ENCODE assay signal across 9 mouse cellular contexts in the genomic region with DNA sequence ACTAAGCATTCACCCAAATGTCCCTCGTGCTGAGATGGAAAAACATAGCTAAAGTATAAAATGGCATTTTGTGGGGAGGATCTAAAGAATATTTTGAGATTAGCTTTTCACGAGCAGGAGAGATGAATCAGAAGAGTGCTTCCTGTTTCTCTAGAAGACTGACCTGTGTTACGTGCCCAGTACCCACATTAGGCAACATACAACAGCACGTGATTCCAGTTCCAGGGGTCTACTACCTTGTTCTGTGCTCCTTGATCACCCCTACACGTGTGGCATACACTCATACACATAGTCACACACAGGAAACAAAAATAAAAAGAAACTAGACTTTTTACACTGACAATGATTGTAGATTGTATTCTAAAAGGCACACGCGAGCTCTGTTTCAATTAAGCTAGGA. TPM values are rescaled to one million over a fixed set of nuclear protein-coding genes. Genes with fewer than 3 reads are reported as not detected.
DNase-seq lines count a peak whose midpoint lies in the region; ATAC-seq and TF ChIP-seq lines count a peak whose summit lies in the region.
"Had no signal": no experiment of that assay in that cellular context is flagged by ENCODE, and none has a peak within 500 bp of the region (broad histone marks: within the 10 kb centered on the region; RNA-seq: fewer than 3 reads in every experiment).

No protein-coding gene starts in this region.

- H3K4me2 ChIP-seq in neural tube, embryonic 14.5 days (ENCODE audit: low read depth, low read length) = 0 out of 2 replicates have a peak overlapping the region, but pooled peaks have one; percentile 88

- H3K4me1 ChIP-seq in cerebellum, adult 2 months (ENCODE audit: control insufficient read depth, insufficient read depth, low read length) = peaks cover 6% of the 10 kb centered on the region; the same call in 1 of the 2 replicates
- peaks cover 7% of the 10 kb centered on the region; the same call in 1 of the 2 replicates for H3K4me1 ChIP-seq in liver, adult 2 months (ENCODE audit: control insufficient read depth, insufficient read depth, low read length)
- H3K4me1 ChIP-seq in limb, embryonic 10.5 days = peaks cover 15% of the 10 kb centered on the region
- H3K4me1 ChIP-seq in neural tube, embryonic 14.5 days (ENCODE audit: control insufficient read depth, insufficient read depth, low read length) = peaks cover 16% of the 10 kb centered on the region

- ATAC-seq in cerebellum, adult (ENCODE audit: insufficient number of reproducible peaks, low FRiP score, low TSS enrichment) = no peak
- no peak for ATAC-seq in neural tube, embryonic 14.5 days (ENCODE audit: low read depth)
- ATAC-seq: inflammation-experienced regulatory T-cells, adult 6 months had no signal

- H3K27ac ChIP-seq in cerebellum, adult 2 months (ENCODE audit: insufficient read depth, low read length) = no peak overlapping the region
- H3K27ac ChIP-seq in liver, adult 2 months (replicated peaks; ENCODE audit: insufficient read depth, low read depth, low read length) = no peak overlapping the region
- H3K27ac ChIP-seq in limb, embryonic 10.5 days = no peak overlapping the region
- no peak overlapping the region for H3K27ac ChIP-seq in neural tube, embryonic 14.5 days (ENCODE audit: low read depth, low read length)

- peak overlapping the region; percentile 89 for H3K4me3 ChIP-seq in cerebellum, adult 2 months (replicated peaks; ENCODE audit: insufficient read depth, low read depth, low read length)
- no peak overlapping the region for H3K4me3 ChIP-seq in liver, adult 2 months (ENCODE audit: insufficient read depth, low read depth, low read length)
- 0 out of 2 replicates have a peak overlapping the region, but pooled peaks have one; percentile 84 for H3K4me3 ChIP-seq in limb, embryonic 10.5 days
- H3K4me3 ChIP-seq in neural tube, embryonic 14.5 days (ENCODE audit: low read depth, low read length) = no peak overlapping the region

- no peak for TF ChIP-seq CTCF in cerebellum, adult 2 months (IDR thresholded peaks at IDR 0.05; ENCODE audit: borderline replicate concordance, insufficient read depth, low read depth, low read length)
- TF ChIP-seq CTCF in liver, adult 2 months (IDR thresholded peaks at IDR 0.05; ENCODE audit: low read depth, low read length) = no peak

- 0 out of 2 replicates have a peak overlapping the region, but pooled peaks have one; percentile 19 for H3K9ac ChIP-seq in liver, adult 2 months (ENCODE audit: low read depth, low read length)
- no peak overlapping the region for H3K9ac ChIP-seq in neural tube, embryonic 14.5 days (replicated peaks; ENCODE audit: low read depth, low read length)

- no peak for DNase-seq in cerebellum, adult 2 months
- no peak for DNase-seq in liver, adult 2 months (ENCODE audit: extremely low read depth, low read depth, low spot score)
- DNase-seq in liver = no peak
- no peak for DNase-seq in limb, embryonic 10.5 days (ENCODE audit: low spot score)
- DNase-seq in Muller cell, postnatal 12 days (ENCODE audit: inconsistent ontology term) = no peak
- DNase-seq in layer of hippocampus, postnatal 14 days (ENCODE audit: low spot score in 2 of 2) = no peak

- TF ChIP-seq POLR2A in cerebellum, adult 2 months (IDR thresholded peaks at IDR 0.05; ENCODE audit: borderline replicate concordance, insufficient read depth, low read length) = no peak
- no peak for TF ChIP-seq POLR2A in liver, adult 2 months (IDR thresholded peaks at IDR 0.05; ENCODE audit: extremely low read depth, insufficient read depth, low read length)

- H3K36me3 ChIP-seq in liver, adult 2 months (ENCODE audit: control insufficient read depth, insufficient read depth, low read length) = peaks cover 21% of the 10 kb centered on the region
- peaks cover 11% of the 10 kb centered on the region for H3K36me3 ChIP-seq in limb, embryonic 10.5 days
- H3K36me3 ChIP-seq in neural tube, embryonic 14.5 days (ENCODE audit: control insufficient read depth, insufficient read depth, low read length) = peaks cover 3% of the 10 kb centered on the region; the same call in 1 of the 2 replicates

- WGBS in cerebellum, adult 2 months = 77% methylated on average over 7 of the region's 7 CpGs
- WGBS in liver, adult 2 months = 73% methylated on average over 7 of the region's 7 CpGs
- WGBS in limb, embryonic 10.5 days = 79% methylated on average over 7 of the region's 7 CpGs
- WGBS in neural tube, embryonic 14.5 days = 80% methylated on average over 7 of the region's 7 CpGs

- peaks cover 8% of the 10 kb centered on the region; the same call in 1 of the 2 replicates for H3K79me2 ChIP-seq in liver, adult 2 months (ENCODE audit: control insufficient read depth, insufficient read depth, low read length)

- H3K9me3 ChIP-seq in limb, embryonic 10.5 days (replicated peaks) = no peaks in the 10 kb centered on the region
- H3K9me3 ChIP-seq in neural tube, embryonic 14.5 days (ENCODE audit: control insufficient read depth, low read length) = no peaks in the 10 kb centered on the region

- no peaks in the 10 kb centered on the region for H3K27me3 ChIP-seq in cerebellum, adult 2 months (ENCODE audit: control insufficient read depth, insufficient read depth, low read length)
- H3K27me3 ChIP-seq in liver, adult 2 months (ENCODE audit: control insufficient read depth, insufficient read depth, low read length) = no peaks in the 10 kb centered on the region
- no peaks in the 10 kb centered on the region for H3K27me3 ChIP-seq in limb, embryonic 10.5 days (ENCODE audit: low read depth, poor library complexity, severe bottlenecking)
- H3K27me3 ChIP-seq in neural tube, embryonic 14.5 days (ENCODE audit: control insufficient read depth, insufficient read depth, low read length) = no peaks in the 10 kb centered on the region

RNA-seq across cellular contexts. Expression of a gene that starts 1.3 kb away (rescaled TPM):
- 9.9 and 10.3 TPM in 2 replicates for polyA plus RNA-seq in cerebellum, adult 2 months (2012; rRNA removed)
- 6.8 and 8.5 TPM in 2 replicates for total RNA-seq in liver, adult 2 months (2014; rRNA removed)
- polyA plus RNA-seq in liver, adult 2 months (2012; rRNA removed) = 1.8 and 2.1 TPM in 2 replicates
- polyA plus RNA-seq in limb, embryonic 10.5 days (2016; fragmentation: Nextera tagmentation; extraction: Ambion mirVana) = 6.6 and 7.3 TPM in 2 replicates
- 15.2 and 17.0 TPM in 2 replicates for polyA plus RNA-seq in neural tube, embryonic 14.5 days (2014; fragmentation: Nextera tagmentation; extraction: Ambion mirVana)
- 1 to 10 TPM; 9.0 to 9.8 TPM for total RNA-seq in layer of hippocampus, postnatal 14 days (2021)

RNA-seq across cellular contexts. Expression of a gene that starts 4.0 kb away (rescaled TPM):
- 11.0 and 11.2 TPM in 2 replicates for polyA plus RNA-seq in cerebellum, adult 2 months (2012; rRNA removed)
- 7.6 and 7.8 TPM in 2 replicates for total RNA-seq in liver, adult 2 months (2014; rRNA removed)
- polyA plus RNA-seq in liver, adult 2 months (2012; rRNA removed) = 4.8 and 4.9 TPM in 2 replicates
- 16.2 and 20.9 TPM in 2 replicates for polyA plus RNA-seq in limb, embryonic 10.5 days (2016; fragmentation: Nextera tagmentation; extraction: Ambion mirVana)
- polyA plus RNA-seq in neural tube, embryonic 14.5 days (2014; fragmentation: Nextera tagmentation; extraction: Ambion mirVana) = 13.5 and 15.4 TPM in 2 replicates
- 10 to 100 TPM; 11.9 to 12.7 TPM for total RNA-seq in layer of hippocampus, postnatal 14 days (2021)

RNA-seq across cellular contexts. Expression of a gene that starts 8.5 kb away (rescaled TPM):
- 438 and 445 TPM in 2 replicates for polyA plus RNA-seq in cerebellum, adult 2 months (2012; rRNA removed)
- 331 and 332 TPM in 2 replicates for total RNA-seq in liver, adult 2 months (2014; rRNA removed)
- 171 and 187 TPM in 2 replicates for polyA plus RNA-seq in liver, adult 2 months (2012; rRNA removed)
- polyA plus RNA-seq in limb, embryonic 10.5 days (2016; fragmentation: Nextera tagmentation; extraction: Ambion mirVana) = 530 and 569 TPM in 2 replicates
- polyA plus RNA-seq in neural tube, embryonic 14.5 days (2014; fragmentation: Nextera tagmentation; extraction: Ambion mirVana) = 539 and 628 TPM in 2 replicates
- total RNA-seq in layer of hippocampus, postnatal 14 days (2021) = 100 to 1,000 TPM; 292 to 295 TPM

RNA-seq across cellular contexts. Expression of a gene that starts 31.1 kb away (rescaled TPM):
- polyA plus RNA-seq in cerebellum, adult 2 months (2012; rRNA removed) = 26.5 and 26.9 TPM in 2 replicates
- 29.5 and 29.9 TPM in 2 replicates for total RNA-seq in liver, adult 2 months (2014; rRNA removed)
- 11.4 and 11.8 TPM in 2 replicates for polyA plus RNA-seq in liver, adult 2 months (2012; rRNA removed)
- polyA plus RNA-seq in limb, embryonic 10.5 days (2016; fragmentation: Nextera tagmentation; extraction: Ambion mirVana) = 26.0 and 31.2 TPM in 2 replicates
- polyA plus RNA-seq in neural tube, embryonic 14.5 days (2014; fragmentation: Nextera tagmentation; extraction: Ambion mirVana) = 43.7 and 44.3 TPM in 2 replicates
- 10 to 100 TPM; 25.0 to 25.2 TPM for total RNA-seq in layer of hippocampus, postnatal 14 days (2021)

RNA-seq across cellular contexts. Expression of a gene that starts 33.4 kb away (rescaled TPM):
- polyA plus RNA-seq in cerebellum, adult 2 months (2012; rRNA removed) = 40.7 and 40.9 TPM in 2 replicates
- 16.4 TPM in 2 replicates for total RNA-seq in liver, adult 2 months (2014; rRNA removed)
- 16.8 and 20.2 TPM in 2 replicates for polyA plus RNA-seq in liver, adult 2 months (2012; rRNA removed)
- polyA plus RNA-seq in limb, embryonic 10.5 days (2016; fragmentation: Nextera tagmentation; extraction: Ambion mirVana) = 90.8 and 93.9 TPM in 2 replicates
- 30.1 and 31.3 TPM in 2 replicates for polyA plus RNA-seq in neural tube, embryonic 14.5 days (2014; fragmentation: Nextera tagmentation; extraction: Ambion mirVana)
- 10 to 100 TPM; 27.6 to 28.4 TPM for total RNA-seq in layer of hippocampus, postnatal 14 days (2021)

Comparison
In these comparisons a context has a peak if more than half of its experiments do, and no peak if none do; other contexts are left out.
1. H3K4me3 ChIP-seq: peak in cerebellum, adult 2 months (single experiment) and limb, embryonic 10.5 days (single experiment); none in liver, adult 2 months (single experiment) and neural tube, embryonic 14.5 days (single experiment).